Mouse (Mus musculus) thymus, postnatal 0 days (tissue): ENCODE data around the gene Rsf1. TPM values are rescaled to one million over a fixed set of nuclear protein-coding genes. Genes with fewer than 3 reads are reported as not detected.

Source experiments
- DNase-seq: peaks from one replicate; pipeline ENCODE4 v3.0.0-alpha.2; 2015; ENCODE audit warnings: low spot score
- polyA plus RNA-seq: library from polyadenylated mRNA; unstranded; fragments of >200 nt; fragmentation: Nextera tagmentation; extraction: Ambion mirVana; gene quantifications from 2 replicates; pipeline ENCODE4 v1.2.1, GENCODE M21; 2015

The Rsf1 gene
- polyA plus RNA-seq: 24.3 and 29.2 TPM in 2 replicates

- peak; percentile 96 for DNase-seq
These were observed at the start of gene Rsf1, which contains the start of gene Aamdc for GRCm38 (mm10) chr7:97579067-97579975. Gene Rsf1 (plus strand): TSS chr7:97579889. Gene Aamdc (minus strand): TSS chr7:97579497.

GRCm38 (mm10) chr7:97535531-97535930 is 44.2 kb upstream of the Rsf1 start:
- DNase-seq: no peak

GRCm38 (mm10) chr7:97536571-97536970 is 43.1 kb upstream of the Rsf1 start:
- no peak for DNase-seq

- DNase-seq: no peak
These were observed 33.2 kb upstream of the Rsf1 start for GRCm38 (mm10) chr7:97546462-97546861.

GRCm38 (mm10) chr7:97549301-97549700 is 30.4 kb upstream of the Rsf1 start:
- DNase-seq: no peak

- DNase-seq: no peak
These were observed 29.0 kb upstream of the Rsf1 start for GRCm38 (mm10) chr7:97550673-97551072.

- DNase-seq: no peak
These were observed 16.1 kb upstream of the Rsf1 start for GRCm38 (mm10) chr7:97563576-97563975.

- no peak for DNase-seq
These were observed 10.3 kb upstream of the Rsf1 start for GRCm38 (mm10) chr7:97569372-97569771.

- DNase-seq: no peak
These were observed 9.3 kb upstream of the Rsf1 start for GRCm38 (mm10) chr7:97570389-97570788.

- DNase-seq: peak; percentile 48
These were observed 1.2 kb upstream of the Rsf1 start for GRCm38 (mm10) chr7:97578361-97579066.

GRCm38 (mm10) chr7:97579976-97580842 is 520 bp downstream of the Rsf1 start:
- peak; percentile 54 for DNase-seq

- peak; percentile 87 for DNase-seq
These were observed 1.1 kb downstream of the Rsf1 start for GRCm38 (mm10) chr7:97580843-97581214.

- DNase-seq: no peak
These were observed 8.8 kb downstream of the Rsf1 start for GRCm38 (mm10) chr7:97588506-97588905.

- no peak for DNase-seq
These were observed 10.8 kb downstream of the Rsf1 start for GRCm38 (mm10) chr7:97590488-97590887.

- no peak for DNase-seq
These were observed 11.6 kb downstream of the Rsf1 start for GRCm38 (mm10) chr7:97591336-97591735.

GRCm38 (mm10) chr7:97592396-97592795 is 12.7 kb downstream of the Rsf1 start:
- no peak for DNase-seq

GRCm38 (mm10) chr7:97593535-97593934 is 13.8 kb downstream of the Rsf1 start:
- no peak for DNase-seq

GRCm38 (mm10) chr7:97598548-97598947 is 18.9 kb downstream of the Rsf1 start:
- peak; percentile 2 for DNase-seq

GRCm38 (mm10) chr7:97621346-97621745 is 41.7 kb downstream of the Rsf1 start:
- no peak for DNase-seq

- no peak for DNase-seq
These were observed 43.0 kb downstream of the Rsf1 start for GRCm38 (mm10) chr7:97622676-97623075.

GRCm38 (mm10) chr7:97623402-97623801 is 43.7 kb downstream of the Rsf1 start:
- DNase-seq: no peak
